8 mouse cellular contexts compared by ENCODE assay signal in genomic region chr10:81300352-81300907, GRCm38 (mm10). TPM values are rescaled to one million over a fixed set of nuclear protein-coding genes. Genes with fewer than 3 reads are reported as not detected.
DNase-seq lines count a peak whose midpoint lies in the region; ATAC-seq and TF ChIP-seq lines count a peak whose summit lies in the region.
"Had no signal": no experiment of that assay in that cellular context is flagged by ENCODE, and none has a peak within 500 bp of the region (broad histone marks: within the 10 kb centered on the region; RNA-seq: fewer than 3 reads in every experiment).

No protein-coding gene starts in this region.

- H3K9me3 ChIP-seq in liver, embryonic 15.5 days (replicated peaks): no peaks in the 10 kb centered on the region
- H3K9me3 ChIP-seq: midbrain, embryonic 12.5 days had no signal

- no peak overlapping the region for H3K4me3 ChIP-seq in layer of hippocampus, adult 2 months
- H3K4me3 ChIP-seq in cortical plate, adult 2 months (ENCODE audit: insufficient read depth, low read length): no peak overlapping the region
- no peak overlapping the region for H3K4me3 ChIP-seq in liver, embryonic 15.5 days (replicated peaks)
- no peak overlapping the region for H3K4me3 ChIP-seq in thymus, adult 2 months (ENCODE audit: control insufficient read depth, insufficient read depth, low read length)
- H3K4me3 ChIP-seq: midbrain, embryonic 12.5 days had no signal

- TF ChIP-seq POLR2A in cortical plate, adult 2 months (IDR thresholded peaks at IDR 0.05; ENCODE audit: extremely low read depth, insufficient read depth, low read length): no peak
- no peak for TF ChIP-seq POLR2A in thymus, adult 2 months (IDR thresholded peaks at IDR 0.05; ENCODE audit: control insufficient read depth, extremely low read depth, insufficient read depth, low read length, poor library complexity)

- TF ChIP-seq CTCF in layer of hippocampus, adult 2 months (conservative IDR thresholded peaks at IDR 0.05): no peak
- TF ChIP-seq CTCF in cortical plate, adult 2 months (IDR thresholded peaks at IDR 0.05; ENCODE audit: extremely low read depth, insufficient read depth, low read length): no peak
- TF ChIP-seq CTCF in thymus, adult 2 months (IDR thresholded peaks at IDR 0.05; ENCODE audit: borderline replicate concordance, control insufficient read depth, extremely low read depth, insufficient read depth, low read length, poor library complexity): no peak

- WGBS in liver, embryonic 15.5 days (ENCODE audit: insufficient replicate concordance): 77% methylated on average over 9 of the region's 9 CpGs
- 91% methylated on average over 9 of the region's 9 CpGs for WGBS in thymus, adult 2 months

- H3K4me2 ChIP-seq in liver, embryonic 15.5 days: peak overlapping the region; percentile 27
- H3K4me2 ChIP-seq: midbrain, embryonic 12.5 days had no signal

- no peaks in the 10 kb centered on the region for H3K27me3 ChIP-seq in liver, embryonic 15.5 days
- H3K27me3 ChIP-seq in thymus, adult 2 months (ENCODE audit: control insufficient read depth, insufficient read depth, low read length): no peaks in the 10 kb centered on the region
- H3K27me3 ChIP-seq: midbrain, embryonic 12.5 days had no signal

- H3K36me3 ChIP-seq in liver, embryonic 15.5 days (replicated peaks): 0 out of 2 replicates have a peak, but pooled peaks cover 4% of the 10 kb centered on the region
- no peaks in the 10 kb centered on the region for H3K36me3 ChIP-seq in thymus, adult 2 months (ENCODE audit: control insufficient read depth, insufficient read depth, low read length)
- H3K36me3 ChIP-seq: midbrain, embryonic 12.5 days had no signal

- no peak overlapping the region for H3K9ac ChIP-seq in liver, embryonic 15.5 days
- H3K9ac ChIP-seq: midbrain, embryonic 12.5 days had no signal

- ATAC-seq in liver, embryonic 15.5 days (ENCODE audit: insufficient read depth): peak; percentile 36

- H3K4me1 ChIP-seq in cortical plate, adult 2 months (ENCODE audit: control insufficient read depth, insufficient read depth, low read length): peaks cover 37% of the 10 kb centered on the region
- H3K4me1 ChIP-seq in liver, embryonic 15.5 days (replicated peaks): peaks cover 97% of the 10 kb centered on the region
- H3K4me1 ChIP-seq in thymus, adult 2 months (replicated peaks; ENCODE audit: control insufficient read depth, insufficient read depth, low read length): peaks cover 92% of the 10 kb centered on the region

- DNase-seq in layer of hippocampus, adult 2 months (ENCODE audit: low spot score in 2 of 2): no peak
- DNase-seq in layer of hippocampus, adult 9-10 months (ENCODE audit: low spot score): no peak
- peak; percentile 80 to 87 for DNase-seq in kidney, adult 8-10 months
- DNase-seq in thymus, adult 2 months: no peak
- no peak for DNase-seq in left cerebral cortex, adult 8-10 months (ENCODE audit: low spot score in 2 of 2)

- H3K27ac ChIP-seq in layer of hippocampus, adult 2 months: peak overlapping the region; percentile 61; the same call in 1 of the 2 replicates
- peak overlapping the region; percentile 39; the same call in 1 of the 2 replicates for H3K27ac ChIP-seq in cortical plate, adult 2 months (ENCODE audit: insufficient read depth, low read length)
- peak overlapping the region; percentile 86 for H3K27ac ChIP-seq in liver, embryonic 15.5 days (replicated peaks)
- H3K27ac ChIP-seq in thymus, adult 2 months (ENCODE audit: control insufficient read depth, insufficient read depth, low read length): no peak overlapping the region
- H3K27ac ChIP-seq: midbrain, embryonic 12.5 days had no signal

RNA-seq across cellular contexts. Expression of gene Pip5k1c, which starts 7.7 kb away (rescaled TPM):
- 100 to 1,000 TPM; 308 to 314 TPM for total RNA-seq in layer of hippocampus, adult 2 months (2021)
- polyA plus RNA-seq in cortical plate, adult 2 months (2012; rRNA removed): 414 and 443 TPM in 2 replicates
- polyA plus RNA-seq in liver, embryonic 15.5 days (2015; fragmentation: Nextera tagmentation; extraction: Ambion mirVana): 13.4 and 15.2 TPM in 2 replicates
- polyA plus RNA-seq in thymus, adult 2 months (2012; rRNA removed): 212 and 239 TPM in 2 replicates
- total RNA-seq in left cerebral cortex, adult 8-10 months (2022): 100 to 1,000 TPM; 355 to 367 (median 361) TPM

RNA-seq across cellular contexts. Expression of gene Tjp3, which starts 9.0 kb away (rescaled TPM):
- under 1 TPM; 0.54 to 0.91 TPM for total RNA-seq in layer of hippocampus, adult 2 months (2021)
- 0.15 and 0.17 TPM in 2 replicates for polyA plus RNA-seq in cortical plate, adult 2 months (2012; rRNA removed)
- polyA plus RNA-seq in liver, embryonic 15.5 days (2015; fragmentation: Nextera tagmentation; extraction: Ambion mirVana): 0.93 and 1.4 TPM in 2 replicates
- polyA plus RNA-seq in thymus, adult 2 months (2012; rRNA removed): 27.5 and 34.5 TPM in 2 replicates
- total RNA-seq in left cerebral cortex, adult 8-10 months (2022): under 1 TPM in 3 of 4 experiments, not detected in 1; 0.23 to 1.00 (median 0.27) TPM

RNA-seq across cellular contexts. Expression of gene Cactin, which starts 20.5 kb away (rescaled TPM):
- total RNA-seq in layer of hippocampus, adult 2 months (2021): 10 to 100 TPM; 27.6 to 30.7 TPM
- polyA plus RNA-seq in cortical plate, adult 2 months (2012; rRNA removed): 32.2 and 33.0 TPM in 2 replicates
- polyA plus RNA-seq in liver, embryonic 15.5 days (2015; fragmentation: Nextera tagmentation; extraction: Ambion mirVana): 24.3 and 29.5 TPM in 2 replicates
- 89.3 and 89.6 TPM in 2 replicates for polyA plus RNA-seq in thymus, adult 2 months (2012; rRNA removed)
- 10 to 100 TPM; 27.7 to 30.9 (median 29.2) TPM for total RNA-seq in left cerebral cortex, adult 8-10 months (2022)

RNA-seq across cellular contexts. Expression of gene Tbxa2r, which starts 28.1 kb away (rescaled TPM):
- total RNA-seq in layer of hippocampus, adult 2 months (2021): 1 to 10 TPM; 1.3 to 1.4 TPM
- polyA plus RNA-seq in cortical plate, adult 2 months (2012; rRNA removed): 2.7 and 2.9 TPM in 2 replicates
- 4.0 and 5.0 TPM in 2 replicates for polyA plus RNA-seq in liver, embryonic 15.5 days (2015; fragmentation: Nextera tagmentation; extraction: Ambion mirVana)
- 310 and 312 TPM in 2 replicates for polyA plus RNA-seq in thymus, adult 2 months (2012; rRNA removed)
- total RNA-seq in left cerebral cortex, adult 8-10 months (2022): 1 to 10 TPM in 2 of 4 experiments, under 1 TPM in 2; 0.63 to 1.3 (median 0.93) TPM

RNA-seq across cellular contexts. Expression of gene Apba3, which starts 33.7 kb away (rescaled TPM):
- total RNA-seq in layer of hippocampus, adult 2 months (2021): 10 to 100 TPM; 32.6 to 37.3 TPM
- polyA plus RNA-seq in cortical plate, adult 2 months (2012; rRNA removed): 52.1 and 58.2 TPM in 2 replicates
- 24.0 and 27.3 TPM in 2 replicates for polyA plus RNA-seq in liver, embryonic 15.5 days (2015; fragmentation: Nextera tagmentation; extraction: Ambion mirVana)
- polyA plus RNA-seq in thymus, adult 2 months (2012; rRNA removed): 125 and 136 TPM in 2 replicates
- 10 to 100 TPM; 24.3 to 38.6 (median 27.6) TPM for total RNA-seq in left cerebral cortex, adult 8-10 months (2022)

Comparison
In these comparisons a context has a peak if more than half of its experiments do, and no peak if none do; other contexts are left out.
1. DNase-seq: peak in kidney, adult 8-10 months (2 of 2); none in layer of hippocampus, adult 2 months (0 of 2), layer of hippocampus, adult 9-10 months (single experiment), thymus, adult 2 months (single experiment) and left cerebral cortex, adult 8-10 months (0 of 2).
2. RNA of gene Pip5k1c, which starts 7.7 kb away (polyA plus RNA-seq): 414 to 443 TPM in cortical plate, adult 2 months and 212 to 239 TPM in thymus, adult 2 months; 13.4 to 15.2 TPM in liver, embryonic 15.5 days; every median in the first group is over 10 times any median in the second.
3. RNA of gene Tjp3, which starts 9.0 kb away (polyA plus RNA-seq): 27.5 to 34.5 TPM in thymus, adult 2 months; 0.93 to 1.4 TPM in liver, embryonic 15.5 days and 0.15 to 0.17 TPM in cortical plate, adult 2 months; every median in the first group is over 10 times any median in the second.